Mouse (Mus musculus) layer of hippocampus, adult 2 months (tissue): ENCODE data around the gene Gga3. TPM values are rescaled to one million over a fixed set of nuclear protein-coding genes. Genes with fewer than 3 reads are reported as not detected.
A peak's percentile ranks its signal among the peaks of the same experiment; 100 is the strongest.
"Not testable (repeated sequence)": the region's sequence is repeated elsewhere in the genome, so short reads cannot be mapped to it uniquely, and the experiment has no call there.

ENCODE experiments used
- DNase-seq, 2 experiments: peaks; one replicate each; pipeline ENCODE4 v3.0.0; 2022; ENCODE audit warnings: low spot score in 2 of 2
- H3K27ac ChIP-seq: fragments of 200-600 bp; 2 replicates; pipeline ENCODE4 v1.8.1; 2022
- H3K4me3 ChIP-seq: fragments of 200-600 bp; 2 replicates; pipeline ENCODE4 v1.8.1; 2022; ENCODE audit warnings: mild to moderate bottlenecking
- CTCF ChIP-seq: fragments of 200-600 bp; conservative IDR thresholded peaks from 2 replicates; pipeline ENCODE4 v1.8.1; 2022; ENCODE audit warnings: antibody characterized with exemption, mild to moderate bottlenecking, moderate library complexity
- long read RNA-seq, 2 experiments: library from polyadenylated mRNA; stranded (forward); transcript quantifications; one replicate each; pipeline ENCODE4 v2.0.0; 2021; ENCODE audit warnings: borderline mapping rate in 2 of 2
- total RNA-seq, 2 experiments: library from RNA; stranded (reverse); gene quantifications; 2 replicates each; pipeline ENCODE4 v1.2.3; 2021

Gga3 gene
- 10 to 100 TPM; 67.9 to 91.9 TPM for total RNA-seq
- long read RNA-seq, experiment 1, transcript Gga3-201 (17 exons, 3,816 nt) = major isoform, 32 of 68 reads
- long read RNA-seq, experiment 1, partial matches to known transcripts = 8 of 68 reads
- long read RNA-seq, experiment 1, other reads (novel, unspliced or antisense) = 26 of 68 reads
- long read RNA-seq, experiment 2, transcript Gga3-201 (17 exons, 3,816 nt) = major isoform, 35 of 100 reads
- long read RNA-seq, experiment 2, partial matches to known transcripts = 24 of 100 reads
- long read RNA-seq, experiment 2, other reads (novel, unspliced or antisense) = 40 of 100 reads

- TF ChIP-seq CTCF = no peak
- Histone ChIP-seq H3K27ac (peak within 1 kb of the TSS; percentile 100), H3K4me3 (peak within 1 kb of the TSS; percentile 99)
- peak; percentile 84 to 90 for DNase-seq
Observed at GRCm38 (mm10) chr11:115603476-115604303, at the start of gene Gga3, which contains the start of gene Mrps7. Gene Gga3 (minus strand): TSS chr11:115604051. Gene Mrps7 (plus strand): TSS chr11:115603925.

GRCm38 (mm10) chr11:115653194-115653593 lies 49.3 kb upstream of the Gga3 start:
- peak overlapping the region; percentile 69 for H3K27ac ChIP-seq
- no peak for TF ChIP-seq CTCF
- no peak overlapping the region for H3K4me3 ChIP-seq
- peak in 1 of 2 experiments; percentile 42 for DNase-seq

- TF ChIP-seq CTCF = no peak
- no peak overlapping the region for H3K4me3 ChIP-seq
- H3K27ac ChIP-seq = peak overlapping the region; percentile 32; the same call in 1 of the 2 replicates
- DNase-seq = no peak
Observed at GRCm38 (mm10) chr11:115651680-115652079, 47.8 kb upstream of the Gga3 start.

- H3K4me3 ChIP-seq = no peak overlapping the region
- TF ChIP-seq CTCF = no peak
- H3K27ac ChIP-seq = peak overlapping the region; percentile 74
- DNase-seq = peak; percentile 55 to 65
Observed at GRCm38 (mm10) chr11:115649706-115650105, 45.9 kb upstream of the Gga3 start.

- no peak overlapping the region for H3K4me3 ChIP-seq
- peak; percentile 67 to 70 for DNase-seq
- no peak overlapping the region; the same call in 1 of the 2 replicates for H3K27ac ChIP-seq
- peak; percentile 91 for TF ChIP-seq CTCF
Observed at GRCm38 (mm10) chr11:115647459-115647858, 43.6 kb upstream of the Gga3 start.

GRCm38 (mm10) chr11:115646439-115646838 lies 42.6 kb upstream of the Gga3 start:
- no peak for DNase-seq
- TF ChIP-seq CTCF = no peak
- H3K4me3 ChIP-seq = no peak overlapping the region
- no peak overlapping the region for H3K27ac ChIP-seq

GRCm38 (mm10) chr11:115645498-115645897 lies 41.6 kb upstream of the Gga3 start:
- DNase-seq, H3K4me3 ChIP-seq, H3K27ac ChIP-seq: not testable (repeated sequence)

GRCm38 (mm10) chr11:115644308-115644707 lies 40.5 kb upstream of the Gga3 start:
- no peak overlapping the region for H3K4me3 ChIP-seq
- no peak for DNase-seq
- TF ChIP-seq CTCF = no peak
- H3K27ac ChIP-seq = no peak overlapping the region

- TF ChIP-seq CTCF = no peak
- Histone ChIP-seq H3K4me3 (no peak overlapping the region), H3K27ac (no peak overlapping the region)
- DNase-seq = no peak
Observed at GRCm38 (mm10) chr11:115643265-115643664, 39.4 kb upstream of the Gga3 start.

DNA sequence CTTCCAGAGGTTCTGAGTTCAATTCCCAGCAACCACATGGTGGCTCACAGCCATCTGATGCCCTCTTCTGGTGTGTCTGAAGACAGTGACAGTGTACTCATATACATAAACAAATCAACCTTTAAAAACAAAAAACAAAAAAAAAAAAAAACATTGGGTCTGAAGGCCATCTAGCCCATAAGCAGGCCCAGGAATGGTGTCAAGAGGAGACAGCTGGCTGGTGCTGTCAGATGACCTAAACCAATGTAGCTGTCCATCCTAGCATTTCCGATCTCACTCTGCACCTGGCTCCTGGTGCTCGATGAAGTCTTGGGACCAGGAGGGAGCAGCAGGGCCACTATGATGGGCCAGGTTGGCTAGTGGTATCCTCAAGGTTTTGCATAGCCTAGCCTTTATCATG lies 38.9 kb upstream of the Gga3 start:
- Histone ChIP-seq H3K27ac (no peak overlapping the region), H3K4me3 (no peak overlapping the region)
- TF ChIP-seq CTCF = 0 out of 2 replicates have a peak, but pooled peaks have one; percentile 7
- no peak for DNase-seq

- no peak for TF ChIP-seq CTCF
- H3K27ac ChIP-seq = no peak overlapping the region
- H3K4me3 ChIP-seq = no peak overlapping the region
- DNase-seq = no peak
Observed at GRCm38 (mm10) chr11:115641664-115642036, 37.8 kb upstream of the Gga3 start.

DNA sequence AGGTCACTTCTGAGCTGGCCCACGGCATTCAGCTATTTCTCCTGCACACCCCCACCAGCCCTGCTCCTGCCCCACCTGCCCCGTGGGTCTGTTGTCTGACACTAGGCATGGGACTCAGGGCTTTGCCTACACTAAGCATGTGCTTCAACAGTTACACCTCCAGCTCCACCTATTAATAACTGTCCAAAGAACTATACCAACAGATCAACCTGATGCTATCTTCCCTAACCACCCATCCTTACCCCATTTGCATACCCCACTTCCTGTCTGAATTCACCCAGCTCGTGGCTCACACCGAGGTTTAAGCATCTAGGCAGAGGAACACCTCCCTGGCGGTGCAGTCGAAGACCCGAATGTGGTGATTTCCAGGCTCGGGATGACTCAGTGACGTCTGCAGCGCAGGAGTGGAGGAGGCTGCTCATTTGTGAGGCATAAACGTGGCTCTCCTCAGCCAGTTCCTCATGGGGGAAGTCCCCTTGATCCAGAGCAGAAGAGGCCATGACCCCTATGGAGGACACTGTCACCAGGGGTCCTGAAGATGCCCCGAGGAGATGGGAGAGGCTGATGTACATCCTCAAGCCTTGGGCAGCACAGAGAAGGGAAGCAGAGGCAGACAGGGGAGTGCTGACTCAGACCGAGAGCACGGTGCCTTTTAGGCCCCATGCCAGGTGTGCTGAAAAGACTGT lies 37.3 kb upstream of the Gga3 start:
- H3K4me3 ChIP-seq = no peak overlapping the region
- no peak for DNase-seq
- no peak for TF ChIP-seq CTCF
- H3K27ac ChIP-seq = no peak overlapping the region

- Histone ChIP-seq H3K27ac (no peak overlapping the region), H3K4me3 (no peak overlapping the region)
- no peak for TF ChIP-seq CTCF
Observed at GRCm38 (mm10) chr11:115640311-115640828, 36.5 kb upstream of the Gga3 start.

More at GRCm38 (mm10) chr11:115640311-115640828, 36.5 kb upstream of the Gga3 start:
- DNase-seq = no peak
